ENCODE assay signal across 13 mouse cellular contexts in the genomic region with DNA sequence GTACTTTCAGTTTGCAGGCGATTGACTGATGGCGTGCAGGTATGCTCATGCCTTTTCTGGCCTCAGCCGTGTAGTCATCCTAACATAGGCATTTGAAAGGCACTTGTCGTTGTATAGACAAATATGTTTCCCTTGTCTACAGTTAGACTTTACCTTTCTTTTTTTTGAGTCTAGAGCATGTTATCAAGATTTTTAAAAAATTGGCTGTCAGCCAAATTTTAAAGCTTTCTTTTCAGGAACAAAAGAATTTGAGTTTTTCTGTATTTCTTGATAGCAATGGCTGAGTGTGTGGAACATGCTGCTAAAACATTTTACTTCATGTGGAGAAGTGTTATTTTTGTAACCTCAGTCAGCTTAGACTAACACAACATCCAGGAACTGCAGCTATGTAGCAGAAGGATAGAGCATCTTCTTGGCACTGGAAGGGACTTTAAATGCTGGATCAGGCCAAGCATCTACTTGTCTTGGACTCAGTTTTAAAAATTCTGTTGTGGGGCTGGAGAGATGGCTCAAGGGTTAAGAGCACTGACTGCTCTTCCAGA.
A peak's percentile ranks its signal among the peaks of the same experiment; 100 is the strongest.
DNase-seq lines count a peak whose midpoint lies in the region; ATAC-seq and TF ChIP-seq lines count a peak whose summit lies in the region.
"Had no signal": no experiment of that assay in that cellular context is flagged by ENCODE, and none has a peak within 500 bp of the region (broad histone marks: within the 10 kb centered on the region; RNA-seq: fewer than 3 reads in every experiment).

No protein-coding gene starts in this region.

- no peaks in the 10 kb centered on the region for H3K27me3 ChIP-seq in forebrain, embryonic 16.5 days (replicated peaks; ENCODE audit: control insufficient read depth, insufficient read depth, low read length)
- H3K27me3 ChIP-seq in forebrain, embryonic 11.5 days (ENCODE audit: control insufficient read depth, insufficient read depth, low read length): no peaks in the 10 kb centered on the region
- H3K27me3 ChIP-seq in kidney, postnatal 0 days (ENCODE audit: insufficient read depth, low read length): no peaks in the 10 kb centered on the region
- no peaks in the 10 kb centered on the region for H3K27me3 ChIP-seq in stomach, embryonic 16.5 days (ENCODE audit: control insufficient read depth, insufficient read depth, low read length)
- H3K27me3 ChIP-seq: heart, embryonic 13.5 days; midbrain, embryonic 12.5 days had no signal

- no peaks in the 10 kb centered on the region for H3K36me3 ChIP-seq in forebrain, embryonic 16.5 days (ENCODE audit: control insufficient read depth, insufficient read depth)
- H3K36me3 ChIP-seq in forebrain, embryonic 11.5 days (ENCODE audit: control insufficient read depth, insufficient read depth, low read length): no peaks in the 10 kb centered on the region
- no peaks in the 10 kb centered on the region for H3K36me3 ChIP-seq in kidney, postnatal 0 days (ENCODE audit: insufficient read depth, low read length)
- no peaks in the 10 kb centered on the region for H3K36me3 ChIP-seq in stomach, embryonic 16.5 days (ENCODE audit: control insufficient read depth, insufficient read depth, low read length)
- H3K36me3 ChIP-seq: heart, embryonic 13.5 days; midbrain, embryonic 12.5 days had no signal

- DNase-seq in forebrain, embryonic 11.5 days (ENCODE audit: low spot score): no peak
- peak; percentile 52 for DNase-seq in kidney, postnatal 0 days (ENCODE audit: low spot score)
- DNase-seq in kidney, adult 9 months: no peak
- no peak for DNase-seq in layer of hippocampus, adult 11-12 months (ENCODE audit: low spot score)
- DNase-seq: cerebellum, adult 11-12 months; layer of hippocampus, adult 9-11 months had no signal

- no peak for TF ChIP-seq POLR2A in bone marrow macrophage, adult 2 months (IDR thresholded peaks at IDR 0.05; ENCODE audit: borderline replicate concordance, low read depth, low read length)

- H3K9me3 ChIP-seq in forebrain, embryonic 16.5 days (ENCODE audit: control insufficient read depth, low read length): no peaks in the 10 kb centered on the region
- H3K9me3 ChIP-seq in forebrain, embryonic 11.5 days (ENCODE audit: control insufficient read depth, low read length): no peaks in the 10 kb centered on the region
- H3K9me3 ChIP-seq in kidney, postnatal 0 days (replicated peaks; ENCODE audit: low read length): no peaks in the 10 kb centered on the region
- no peaks in the 10 kb centered on the region for H3K9me3 ChIP-seq in stomach, embryonic 16.5 days (replicated peaks; ENCODE audit: control insufficient read depth, low read length)
- H3K9me3 ChIP-seq: heart, embryonic 13.5 days; midbrain, embryonic 12.5 days had no signal

- H3K27ac ChIP-seq in forebrain, embryonic 16.5 days (ENCODE audit: low read length): peak overlapping the region; percentile 63
- H3K27ac ChIP-seq in forebrain, embryonic 11.5 days (ENCODE audit: low read depth, low read length): no peak overlapping the region
- H3K27ac ChIP-seq in kidney, postnatal 0 days: no peak overlapping the region
- peak overlapping the region; percentile 40 for H3K27ac ChIP-seq in bone marrow macrophage, adult 2 months (ENCODE audit: insufficient read depth, low read depth, low read length)
- peak overlapping the region; percentile 62; the same call in 1 of the 2 replicates for H3K27ac ChIP-seq in stomach, embryonic 16.5 days (ENCODE audit: low read length)
- H3K27ac ChIP-seq: heart, embryonic 13.5 days; liver, embryonic 14.5 days; midbrain, embryonic 12.5 days had no signal

- no peak overlapping the region for H3K9ac ChIP-seq in forebrain, embryonic 16.5 days (replicated peaks; ENCODE audit: low read depth, low read length)
- H3K9ac ChIP-seq in forebrain, embryonic 11.5 days (ENCODE audit: low read length): no peak overlapping the region
- H3K9ac ChIP-seq in kidney, postnatal 0 days (ENCODE audit: low read depth, low read length): no peak overlapping the region
- no peak overlapping the region for H3K9ac ChIP-seq in stomach, embryonic 16.5 days (ENCODE audit: low read length)
- H3K9ac ChIP-seq: heart, embryonic 13.5 days; liver, embryonic 14.5 days; midbrain, embryonic 12.5 days had no signal

- peaks cover 39% of the 10 kb centered on the region for H3K4me1 ChIP-seq in forebrain, embryonic 16.5 days (replicated peaks; ENCODE audit: control insufficient read depth, insufficient read depth, low read length)
- peaks cover 9% of the 10 kb centered on the region for H3K4me1 ChIP-seq in forebrain, embryonic 11.5 days (replicated peaks; ENCODE audit: control insufficient read depth, insufficient read depth, low read length)
- peaks cover 16% of the 10 kb centered on the region for H3K4me1 ChIP-seq in kidney, postnatal 0 days (replicated peaks; ENCODE audit: insufficient read depth, low read length)
- peaks cover 65% of the 10 kb centered on the region for H3K4me1 ChIP-seq in bone marrow macrophage, adult 2 months (ENCODE audit: control insufficient read depth, insufficient read depth, low read length)
- peaks cover 45% of the 10 kb centered on the region for H3K4me1 ChIP-seq in stomach, embryonic 16.5 days (ENCODE audit: control insufficient read depth, insufficient read depth, low read length)

- no peak overlapping the region for H3K4me2 ChIP-seq in forebrain, embryonic 16.5 days (ENCODE audit: low read length)
- no peak overlapping the region for H3K4me2 ChIP-seq in forebrain, embryonic 11.5 days (ENCODE audit: low read depth, low read length, severe bottlenecking)
- H3K4me2 ChIP-seq in kidney, postnatal 0 days (ENCODE audit: low read length): no peak overlapping the region
- H3K4me2 ChIP-seq in stomach, embryonic 16.5 days (ENCODE audit: low read depth, low read length): no peak overlapping the region; the same call in 1 of the 2 replicates
- H3K4me2 ChIP-seq: heart, embryonic 13.5 days; midbrain, embryonic 12.5 days had no signal

- H3K4me3 ChIP-seq in forebrain, embryonic 16.5 days (replicated peaks; ENCODE audit: low read length): no peak overlapping the region
- H3K4me3 ChIP-seq in forebrain, embryonic 11.5 days (ENCODE audit: low read depth, low read length): no peak overlapping the region
- no peak overlapping the region for H3K4me3 ChIP-seq in kidney, postnatal 0 days (replicated peaks; ENCODE audit: low read depth, low read length)
- no peak overlapping the region for H3K4me3 ChIP-seq in bone marrow macrophage, adult 2 months (ENCODE audit: insufficient read depth, low read length)
- H3K4me3 ChIP-seq in stomach, embryonic 16.5 days (replicated peaks; ENCODE audit: low read length): 0 out of 2 replicates have a peak overlapping the region, but pooled peaks have one; percentile 11
- H3K4me3 ChIP-seq: erythroblast, embryonic 14.5 days; heart, embryonic 13.5 days; midbrain, embryonic 12.5 days had no signal

- TF ChIP-seq CTCF in kidney, postnatal 0 days (IDR thresholded peaks at IDR 0.05; ENCODE audit: low read depth): no peak
- no peak for TF ChIP-seq CTCF in bone marrow macrophage, adult 2 months (IDR thresholded peaks at IDR 0.05; ENCODE audit: low read depth, low read length)

- WGBS in forebrain, embryonic 16.5 days: 78% methylated on average over 4 of the region's 4 CpGs
- WGBS in forebrain, embryonic 11.5 days: 91% methylated on average over 4 of the region's 4 CpGs
- WGBS in kidney, postnatal 0 days: 54% methylated on average over 4 of the region's 4 CpGs
- WGBS in stomach, embryonic 16.5 days: 57% methylated on average over 4 of the region's 4 CpGs

- no peak for ATAC-seq in forebrain, embryonic 16.5 days
- ATAC-seq in forebrain, embryonic 11.5 days (replicated peaks; ENCODE audit: low FRiP score): no peak
- ATAC-seq in kidney, postnatal 0 days (replicated peaks; ENCODE audit: low FRiP score, low read depth): no peak
- ATAC-seq in stomach, embryonic 16.5 days (ENCODE audit: insufficient read depth, low FRiP score): peak; percentile 39; the same call in 1 of the 2 replicates

Comparison
In these comparisons a context has a peak if more than half of its experiments do, and no peak if none do; other contexts are left out.
1. H3K27ac ChIP-seq: peak in forebrain, embryonic 16.5 days (single experiment), bone marrow macrophage, adult 2 months (single experiment) and stomach, embryonic 16.5 days (single experiment); none in forebrain, embryonic 11.5 days (single experiment) and kidney, postnatal 0 days (single experiment).